Mouse (Mus musculus): ENCODE results near the gene Pim3.

Pim3 gene

GRCm38 (mm10) chr15:88836571-88836970 lies 25.4 kb upstream of the Pim3 start:
- in situ Hi-C loops (cut with MboI, MseI), result no loop called here

DNA sequence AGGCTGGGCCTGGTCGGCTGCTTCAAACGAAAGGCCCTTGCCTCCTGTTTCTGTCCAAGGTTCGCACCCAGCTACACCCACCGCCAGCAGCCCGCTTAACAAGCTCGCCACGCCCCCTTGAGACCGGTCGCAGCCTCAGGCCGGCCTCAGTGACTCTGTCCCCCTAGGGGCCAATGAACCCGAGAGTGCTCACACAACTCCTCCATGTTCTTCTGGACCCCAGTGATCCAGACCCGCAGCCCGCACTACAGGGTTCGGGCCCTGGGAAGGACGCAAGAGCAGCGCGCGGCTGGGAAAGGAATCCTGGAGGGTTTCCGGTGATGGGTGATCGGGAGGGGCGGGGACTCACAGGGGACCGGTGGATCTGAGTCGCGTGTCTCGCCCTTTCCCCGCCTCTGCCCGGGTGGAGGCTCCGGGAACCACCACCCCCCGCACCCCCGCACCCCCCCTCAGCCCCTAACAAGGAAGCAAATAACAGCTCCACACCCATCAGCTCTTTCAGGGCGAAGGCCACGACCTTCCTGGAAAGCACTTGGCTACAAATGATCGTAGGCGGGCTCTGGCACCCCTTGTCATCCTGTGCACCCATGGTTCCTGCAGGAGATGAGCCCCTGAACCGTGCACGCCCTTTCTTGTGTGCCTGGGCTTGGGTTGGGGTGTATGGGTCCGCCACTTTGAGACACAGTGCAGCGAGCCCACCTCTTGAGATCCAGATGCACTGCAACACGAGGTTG lies 24.6 kb upstream of the Pim3 start:
- in situ Hi-C loops (cut with MboI, MseI), result no loop called here

DNA sequence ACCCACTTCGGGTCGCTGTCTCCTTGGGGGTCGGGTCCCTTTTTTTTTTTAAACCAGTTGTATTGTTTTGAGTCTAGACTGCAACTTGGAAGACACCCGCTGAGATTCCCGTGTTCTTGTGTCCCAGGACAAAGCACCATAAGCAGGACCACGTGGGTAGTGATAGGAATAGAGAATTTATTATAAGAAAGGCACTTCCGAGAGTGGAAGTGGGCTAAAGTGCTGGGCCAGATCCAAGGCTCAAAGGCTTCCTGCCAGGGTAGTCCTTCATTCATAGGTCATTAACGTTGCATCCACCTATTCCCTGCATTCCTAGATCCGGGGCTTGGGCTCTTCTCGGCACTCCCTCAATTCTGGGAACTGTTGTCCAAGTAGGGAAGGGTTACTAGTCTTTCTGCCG lies 24.0 kb upstream of the Pim3 start:
- in situ Hi-C loops (cut with MboI, MseI), result no loop called here

DNA sequence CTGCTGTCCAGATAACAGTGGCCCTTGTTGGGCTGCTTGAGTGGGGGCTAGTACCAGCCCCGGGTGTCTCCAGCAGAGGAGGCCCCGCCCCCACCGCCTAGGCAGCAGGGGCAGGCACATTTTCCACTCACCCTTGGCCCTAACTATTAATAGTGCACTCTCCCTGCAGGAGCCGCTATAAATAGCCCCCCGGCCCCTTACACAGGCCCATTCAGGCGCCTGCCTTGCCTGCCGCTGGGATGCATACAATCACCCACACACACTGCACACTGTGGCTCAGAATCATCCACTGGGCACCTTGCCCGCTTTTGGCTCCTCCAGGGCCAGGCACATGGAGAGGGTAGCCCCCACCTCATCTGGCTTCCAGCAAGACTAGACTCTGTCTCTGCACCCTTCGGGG lies 22.7 kb upstream of the Pim3 start:
- in situ Hi-C loops (cut with MboI, MseI), result no loop called here

GRCm38 (mm10) chr15:88840126-88840525 lies 21.9 kb upstream of the Pim3 start:
- in situ Hi-C loops (cut with MboI, MseI), result no loop called here

DNA sequence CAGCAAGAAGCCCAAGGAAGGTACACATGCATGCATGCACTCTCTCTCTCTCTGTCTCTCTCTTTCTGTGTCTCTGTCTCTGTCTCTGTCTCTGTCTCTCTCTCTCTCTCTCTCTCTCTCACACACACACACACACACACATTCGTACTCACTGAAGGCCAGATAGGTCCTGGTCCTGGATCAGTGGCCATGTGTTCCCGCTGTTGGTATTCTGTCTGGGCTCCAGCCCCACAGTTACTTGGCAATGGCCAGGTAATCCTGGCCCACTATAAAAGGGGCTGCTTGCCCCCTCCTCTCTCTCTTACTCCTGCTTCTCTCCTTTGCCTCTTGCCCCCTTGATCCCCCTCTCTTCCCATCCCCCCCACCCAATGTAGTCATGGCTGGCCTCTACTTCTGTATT lies 20.8 kb upstream of the Pim3 start:
- in situ Hi-C loops (cut with MboI, MseI), result no loop called here

GRCm38 (mm10) chr15:88841580-88842299 lies 20.2 kb upstream of the Pim3 start:
- in situ Hi-C loops (cut with MboI, MseI), result no loop called here

GRCm38 (mm10) chr15:88842300-88842673 lies 19.7 kb upstream of the Pim3 start:
- in situ Hi-C loops (cut with MboI, MseI), result no loop called here

DNA sequence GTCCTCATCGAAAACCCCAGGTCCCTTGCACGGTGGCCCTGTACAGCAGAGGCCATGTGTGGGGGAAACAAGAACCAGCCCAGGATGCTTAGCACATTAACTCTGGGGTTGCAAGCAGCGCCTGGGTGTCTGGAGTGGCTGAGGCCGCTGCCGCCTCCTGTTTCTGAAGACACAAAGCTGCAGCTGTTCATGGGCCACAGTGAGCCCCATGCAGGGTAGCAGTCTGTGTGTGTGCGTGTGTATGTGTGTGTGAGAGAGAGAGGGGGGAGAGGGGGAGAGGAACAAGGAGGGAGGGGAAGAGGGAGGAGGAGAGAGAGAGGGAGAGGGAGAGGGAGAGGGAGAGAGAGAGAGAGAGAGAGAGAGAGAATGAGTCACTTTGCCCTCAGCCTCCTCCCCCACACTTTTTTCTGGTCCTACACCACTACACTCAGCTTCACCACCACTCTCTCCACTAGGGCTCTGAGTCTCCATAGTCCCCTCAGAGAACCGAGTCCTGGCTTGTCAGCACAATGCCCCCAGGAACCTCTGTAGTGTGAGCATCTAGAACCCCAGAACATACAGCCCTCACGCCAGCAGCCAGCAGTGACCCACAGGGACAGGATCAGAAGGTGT lies 18.4 kb upstream of the Pim3 start:
- in situ Hi-C loops (cut with MboI, MseI), result no loop called here

DNA sequence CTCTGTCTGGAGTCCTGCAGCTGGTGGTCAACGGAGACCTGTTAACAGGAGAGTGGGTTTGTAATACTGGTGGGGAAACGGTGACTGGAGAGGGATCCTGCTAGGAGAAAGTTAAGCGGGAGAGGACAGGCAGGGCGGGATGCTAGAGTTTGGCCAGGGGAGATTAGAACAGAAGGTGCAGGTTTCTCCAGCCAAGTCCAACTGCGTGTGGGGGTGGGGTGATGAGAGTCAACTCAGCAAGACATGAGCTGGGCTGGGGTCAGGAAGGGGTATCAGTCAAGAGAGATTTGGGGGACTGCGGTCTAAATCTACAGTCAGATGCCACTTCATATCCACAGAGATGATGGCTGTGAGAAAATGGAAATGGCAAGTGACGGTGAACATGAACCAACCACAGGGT lies 17.0 kb upstream of the Pim3 start:
- in situ Hi-C loops (cut with MboI, MseI), result no loop called here

DNA sequence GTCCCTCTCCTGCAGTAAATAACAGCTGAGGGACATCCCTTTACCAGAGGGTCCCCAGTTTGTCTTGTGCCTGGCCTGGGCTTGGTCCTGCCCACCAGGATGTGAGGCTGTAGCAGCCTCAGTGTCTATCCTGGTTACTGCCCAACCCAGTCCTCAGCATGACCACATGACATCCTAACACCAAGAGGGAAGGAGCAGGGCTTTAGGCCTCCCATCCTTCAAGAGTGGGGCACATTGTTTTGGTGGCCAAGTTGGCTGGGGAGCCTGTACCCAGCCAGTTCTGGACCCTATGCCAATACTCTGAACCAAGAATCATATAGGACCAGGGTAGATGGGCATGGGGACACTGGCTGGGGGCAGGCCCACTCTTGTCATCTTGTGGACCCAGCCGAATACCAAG lies 13.3 kb upstream of the Pim3 start:
- in situ Hi-C loops (cut with MboI, MseI), result no loop called here

GRCm38 (mm10) chr15:88849621-88850020 lies 12.4 kb upstream of the Pim3 start:
- in situ Hi-C loops (cut with MboI, MseI), result no loop called here

GRCm38 (mm10) chr15:88850146-88850826 lies 11.7 kb upstream of the Pim3 start:
- in situ Hi-C loops (cut with MboI, MseI), result no loop called here

GRCm38 (mm10) chr15:88851076-88851475 lies 10.9 kb upstream of the Pim3 start:
- in situ Hi-C loops (cut with MboI, MseI), result no loop called here

DNA sequence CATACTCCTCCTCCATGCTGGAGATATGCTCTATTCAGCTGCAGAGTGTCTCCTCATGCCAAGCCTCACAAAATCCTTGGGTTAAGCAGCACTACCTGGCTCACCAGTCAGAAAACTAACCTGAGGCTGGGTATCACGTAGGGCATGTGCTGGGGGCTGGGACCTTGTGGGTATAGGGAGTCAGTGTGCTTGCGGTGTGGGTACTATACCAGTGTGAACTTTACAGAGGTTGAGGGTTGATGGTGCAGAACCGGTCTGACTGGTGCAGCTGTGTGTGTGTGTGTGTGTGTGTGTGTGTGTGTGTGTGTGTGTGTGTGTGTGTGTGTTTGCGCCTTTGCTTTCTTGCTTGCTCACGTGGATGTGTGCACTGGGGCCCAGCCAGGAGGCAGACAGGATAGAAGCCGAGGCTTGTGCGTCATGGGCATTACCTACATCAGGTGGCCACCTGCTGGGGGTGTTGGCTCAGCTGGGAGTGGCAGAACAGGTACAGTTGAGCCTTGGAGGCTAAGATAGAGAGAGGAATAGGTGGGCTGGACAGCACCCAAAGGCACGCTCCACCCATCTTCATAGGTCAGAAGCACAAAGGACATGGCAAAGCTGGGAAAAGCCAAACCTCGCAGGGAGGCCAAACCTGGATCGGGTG lies 10.4 kb upstream of the Pim3 start:
- in situ Hi-C loops (cut with MboI, MseI), result no loop called here

GRCm38 (mm10) chr15:88853106-88853505 lies 8.9 kb upstream of the Pim3 start:
- in situ Hi-C loops (cut with MboI, MseI), result no loop called here

- in situ Hi-C loops (cut with MboI, MseI), result no loop called here
Observed at GRCm38 (mm10) chr15:88854119-88854968, 7.6 kb upstream of the Pim3 start.

GRCm38 (mm10) chr15:88854969-88855830 lies 6.8 kb upstream of the Pim3 start:
- in situ Hi-C loops (cut with MboI, MseI), result no loop called here

GRCm38 (mm10) chr15:88855896-88856417 lies 6.0 kb upstream of the Pim3 start:
- in situ Hi-C loops (cut with MboI, MseI), result no loop called here

- in situ Hi-C loops (cut with MboI, MseI), result no loop called here
Observed at GRCm38 (mm10) chr15:88856613-88857012, 5.4 kb upstream of the Pim3 start.

Data from T-helper 17 cell (primary cell).